Mouse (Mus musculus) NIH3T3 (cell line): ENCODE results near the gene Eef1akmt4.
A peak's percentile ranks its signal among the peaks of the same experiment; 100 is the strongest.

ENCODE experiments used
- DNase-seq: peaks from one replicate; pipeline ENCODE4 v3.0.0-alpha.2; 2012; ENCODE audit warnings: low read depth

The Eef1akmt4 gene

DNA sequence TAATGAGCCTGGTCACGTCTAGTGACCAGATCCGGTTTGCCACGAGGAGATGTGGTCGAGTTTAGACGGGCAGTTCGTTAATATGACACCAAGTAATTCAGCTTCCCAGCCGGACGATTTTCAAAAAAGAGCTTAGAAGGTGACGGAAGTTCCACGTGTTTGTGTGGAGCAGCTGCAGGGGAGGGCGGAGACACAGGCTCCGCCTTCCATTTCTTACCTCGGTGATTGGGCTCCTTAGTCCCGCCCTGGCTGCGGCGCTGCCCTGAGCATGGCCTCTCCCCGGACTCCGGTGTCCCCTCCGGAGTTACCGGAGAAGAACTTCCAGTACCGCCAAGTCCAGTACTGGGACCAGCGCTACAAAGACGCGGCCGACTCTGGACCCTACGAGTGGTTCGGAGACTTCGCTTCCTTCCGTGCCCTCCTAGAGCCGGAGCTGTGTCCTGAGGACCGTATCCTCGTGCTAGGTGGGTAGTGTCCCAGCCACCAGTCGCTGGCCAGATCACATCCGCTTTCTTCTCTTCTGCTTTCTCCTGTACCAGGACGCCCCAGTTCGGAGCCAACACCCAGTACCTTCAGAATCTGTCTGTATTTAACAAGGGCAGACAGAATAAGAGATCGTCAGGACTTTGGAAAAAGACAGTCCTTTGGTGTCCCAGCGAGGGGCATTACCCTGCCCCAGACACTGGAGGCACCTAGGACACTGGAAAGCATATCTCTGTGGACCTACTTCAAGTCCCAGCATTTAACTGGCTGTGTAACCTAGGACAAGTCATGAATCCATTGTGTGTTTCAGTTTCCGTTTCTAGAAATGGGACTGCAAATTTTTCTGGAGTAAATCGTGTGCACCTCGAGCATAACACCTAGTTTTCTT, at the start of gene Eef1akmt4, which contains the start of the genes Gm49333 and Alg3:
Gene Eef1akmt4 (plus strand): TSS at position 237 of the 871 bp plus-strand sequence.
Gene Gm49333 (plus strand): TSS at position 254 of the 871 bp plus-strand sequence.
Gene Alg3 (minus strand): TSS at position 379 of the 871 bp plus-strand sequence.
- DNase-seq = peak; percentile 93

DNA sequence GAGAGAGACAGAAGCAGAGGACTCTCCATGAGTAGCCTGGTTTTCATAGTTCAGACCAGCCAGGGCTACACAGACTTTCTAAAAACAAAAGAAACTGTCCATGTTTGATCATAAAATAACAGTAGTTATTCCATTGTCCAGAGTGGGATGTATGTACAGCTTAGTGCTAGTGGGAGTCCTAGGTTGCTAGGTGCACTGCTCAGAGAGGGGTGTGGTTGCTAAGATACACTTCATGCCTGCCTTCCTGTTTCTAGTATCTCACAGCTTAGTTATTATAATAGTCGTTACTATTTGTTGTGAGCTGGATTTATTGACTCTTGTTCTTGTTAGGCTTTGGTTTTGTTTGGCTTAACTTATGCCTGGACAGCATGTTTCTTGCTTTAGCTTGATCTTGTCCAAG, 46.3 kb upstream of the Eef1akmt4 start:
- DNase-seq = no peak

DNA sequence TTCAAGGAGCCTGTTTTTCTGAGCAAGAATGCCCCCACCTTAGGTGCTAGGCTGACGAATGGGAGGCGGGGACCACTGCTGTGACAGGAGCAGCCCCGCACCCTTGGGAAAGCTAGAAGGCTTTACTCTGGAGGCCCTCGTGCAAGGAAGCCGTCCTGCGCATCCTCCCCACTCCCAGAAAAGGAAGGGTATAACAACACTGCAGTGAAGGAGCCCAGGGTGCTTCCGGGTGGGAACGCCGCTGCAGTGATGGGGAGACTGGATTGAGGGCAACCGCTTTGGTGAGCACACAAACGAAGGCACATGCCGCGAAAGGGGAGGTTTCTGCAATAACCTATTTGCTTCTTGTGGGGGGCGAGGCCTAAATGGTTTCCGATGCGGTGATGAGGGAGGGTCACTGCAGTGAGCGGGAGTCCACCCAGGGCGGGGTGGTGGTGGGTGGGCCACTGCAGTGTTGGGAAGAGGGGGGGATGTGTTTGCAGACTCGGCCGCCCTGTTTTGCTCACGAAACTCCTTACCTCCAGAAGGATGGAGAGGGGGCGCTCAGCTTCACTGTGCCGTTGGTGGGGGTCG, 21.9 kb upstream of the Eef1akmt4 start, which contains the start of gene Vwa5b2:
Gene Vwa5b2 (plus strand): TSS at position 106 of the 573 bp plus-strand sequence.
- DNase-seq = no peak

DNA sequence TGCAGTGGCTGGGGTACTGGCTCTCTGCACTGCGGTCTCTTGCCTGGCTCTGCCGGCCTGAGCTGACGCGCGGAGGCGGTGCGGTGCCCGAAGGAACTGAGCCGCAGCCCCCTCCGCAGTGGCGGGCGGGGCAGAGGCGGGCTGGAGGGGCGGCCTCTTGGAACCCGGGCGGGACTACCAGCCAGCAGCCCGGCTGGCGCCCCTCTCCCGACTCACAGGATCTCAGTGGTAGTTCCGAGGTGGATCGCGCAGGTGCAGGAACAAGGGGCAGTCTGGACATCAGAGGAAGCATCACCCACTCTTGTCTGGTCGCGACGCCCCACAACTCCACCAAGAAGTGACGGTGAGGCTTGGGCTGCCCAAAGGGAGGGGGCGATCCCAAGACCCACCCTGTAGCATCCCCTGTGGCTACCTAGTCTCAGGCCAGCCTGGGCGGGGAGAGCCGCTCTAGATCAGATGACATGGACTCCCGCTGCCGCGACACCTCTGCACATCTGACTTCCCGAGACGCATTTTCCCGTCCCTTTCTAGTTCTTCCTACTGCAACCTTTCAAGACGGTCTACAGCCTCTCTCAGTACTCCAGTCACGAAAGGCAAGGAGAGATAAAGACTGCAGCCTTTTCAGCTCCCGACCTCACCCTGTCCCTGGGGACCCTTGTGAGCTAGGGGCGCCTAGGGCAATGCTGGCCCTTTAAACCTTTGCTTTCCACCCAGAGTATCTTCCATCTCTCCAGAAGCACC, 21.3 kb upstream of the Eef1akmt4 start:
- no peak for DNase-seq

DNA sequence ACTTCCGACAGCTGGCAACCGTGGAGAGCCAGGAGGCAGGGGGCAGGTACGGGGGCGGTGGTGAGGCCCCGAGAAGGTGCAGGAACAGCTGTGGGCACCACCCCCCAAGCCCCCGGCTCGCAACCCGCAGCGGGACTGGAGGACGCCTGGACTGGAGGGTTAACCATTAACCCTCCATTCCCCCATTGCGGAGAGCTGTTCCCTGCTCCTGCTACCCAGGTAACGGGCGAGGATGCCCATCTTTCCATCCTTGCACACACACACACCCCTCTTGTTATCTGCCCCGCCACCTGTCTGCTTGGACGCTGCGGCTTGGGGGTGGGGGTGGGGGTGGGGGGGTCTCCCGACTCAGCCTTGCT, 20.7 kb upstream of the Eef1akmt4 start:
- DNase-seq = no peak

DNA sequence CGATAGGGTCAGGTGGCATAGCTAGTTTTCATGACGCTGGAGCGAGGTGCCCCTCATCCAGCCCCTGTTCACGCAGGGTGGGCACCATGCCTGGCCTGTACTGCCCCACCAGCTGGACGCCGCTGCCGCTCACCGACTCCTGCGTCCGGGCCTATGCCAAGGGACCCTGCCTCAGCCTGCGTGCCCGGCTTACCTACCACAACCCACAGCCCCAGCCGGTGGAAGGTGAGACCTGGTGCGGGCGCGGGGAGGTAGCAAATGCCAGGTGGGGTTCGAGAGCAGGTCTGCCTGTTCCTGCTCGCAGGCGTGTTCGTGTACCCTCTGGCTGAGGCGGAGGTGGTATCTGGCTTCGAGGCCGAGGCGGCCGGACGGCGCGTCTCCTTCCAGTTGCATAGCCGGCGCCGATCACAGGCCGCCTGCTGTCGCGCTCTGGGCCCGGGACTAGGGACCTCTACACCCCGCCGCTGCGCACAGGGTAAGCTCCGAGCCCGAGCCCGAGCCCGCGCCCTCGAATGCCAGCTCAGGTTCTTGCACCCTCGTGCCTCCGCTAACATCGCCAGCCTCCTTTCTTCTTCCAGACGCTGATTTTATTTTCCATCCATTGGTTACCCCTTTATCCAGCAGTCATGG, 20.2 kb upstream of the Eef1akmt4 start:
- DNase-seq = no peak

DNA sequence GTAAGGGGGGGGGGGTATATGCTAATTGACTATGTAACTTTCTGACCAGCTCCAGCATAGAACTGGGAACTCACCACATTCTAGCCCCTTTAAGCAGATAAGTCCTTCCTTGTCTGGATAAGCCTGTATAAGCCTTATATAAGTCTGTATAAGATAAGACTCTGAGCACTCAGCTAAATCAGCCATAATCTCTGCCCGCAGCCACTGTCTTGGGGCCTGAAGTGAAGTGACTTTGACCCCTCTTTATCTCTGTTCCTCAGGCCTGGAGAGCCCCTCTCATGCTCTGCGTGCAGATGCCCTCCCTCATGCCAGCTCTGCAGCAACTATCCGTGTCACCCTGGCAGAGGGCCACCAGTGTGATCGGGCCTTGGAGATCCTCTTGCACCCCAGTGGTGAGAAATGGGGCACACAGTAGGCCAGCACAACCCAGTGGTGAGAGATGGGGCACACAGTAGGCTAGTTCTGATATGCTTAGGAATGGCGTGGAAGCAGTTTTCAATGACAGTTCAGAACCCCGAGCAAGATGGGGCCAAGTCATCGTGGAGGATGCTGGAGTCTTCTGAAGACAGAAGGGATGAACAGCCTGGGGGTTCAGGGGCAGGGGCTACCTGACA, 16.2 kb upstream of the Eef1akmt4 start:
- no peak for DNase-seq

DNA sequence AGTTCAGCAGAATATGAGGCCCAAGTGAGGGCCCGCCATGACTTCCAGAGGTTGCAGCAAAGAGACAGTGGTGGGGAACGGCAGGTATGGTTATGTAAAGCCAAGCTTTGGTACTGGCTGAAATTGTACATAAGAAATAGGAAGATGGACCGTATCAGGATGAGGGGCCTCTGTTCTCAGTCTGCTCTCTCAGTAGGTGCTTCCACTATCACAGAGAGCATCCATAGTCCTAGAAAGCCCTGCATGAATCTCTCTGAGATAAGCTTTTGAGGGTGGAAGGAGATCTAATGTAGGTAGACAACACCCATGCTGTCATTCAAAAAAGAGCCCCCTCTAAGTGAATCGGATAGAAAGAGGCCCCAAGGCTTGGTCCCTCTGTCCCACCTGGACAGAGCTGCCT, 15.7 kb upstream of the Eef1akmt4 start:
- DNase-seq = no peak

DNA sequence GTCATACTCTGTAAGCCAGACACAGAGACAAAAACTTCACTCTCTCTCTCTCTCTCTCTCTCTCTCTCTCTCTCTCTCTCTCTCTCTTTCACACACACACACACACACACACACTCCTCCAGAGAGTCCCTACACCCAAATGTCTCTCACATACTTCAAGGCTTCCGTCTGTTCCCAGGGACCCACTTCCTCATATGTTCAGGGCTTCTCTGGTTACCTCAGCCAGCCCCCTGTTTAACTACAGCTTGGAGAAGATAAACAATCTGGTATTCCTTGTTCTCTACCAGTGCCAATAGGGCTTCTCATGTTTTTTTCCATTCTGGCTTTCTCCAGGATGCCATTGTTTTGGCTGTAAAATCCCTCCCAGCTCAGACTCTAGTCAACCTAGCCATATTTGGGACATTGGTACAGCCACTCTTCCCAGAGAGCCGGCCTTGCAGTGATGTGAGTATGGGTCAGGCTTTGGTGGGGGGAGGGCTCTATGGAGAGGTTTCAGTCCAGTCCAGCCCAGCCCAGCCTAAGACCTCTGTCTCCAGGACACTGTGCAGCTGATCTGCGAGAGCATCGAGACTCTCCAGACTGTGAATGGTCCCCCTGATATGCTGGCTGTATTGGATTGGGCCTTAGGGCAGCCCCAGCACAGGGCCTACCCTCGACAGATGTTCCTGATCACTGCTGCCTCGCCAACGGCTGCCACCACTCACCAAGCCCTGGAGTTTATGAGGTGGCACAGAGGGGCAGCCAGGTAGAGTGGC, 14.5 kb upstream of the Eef1akmt4 start:
- DNase-seq = no peak

DNA sequence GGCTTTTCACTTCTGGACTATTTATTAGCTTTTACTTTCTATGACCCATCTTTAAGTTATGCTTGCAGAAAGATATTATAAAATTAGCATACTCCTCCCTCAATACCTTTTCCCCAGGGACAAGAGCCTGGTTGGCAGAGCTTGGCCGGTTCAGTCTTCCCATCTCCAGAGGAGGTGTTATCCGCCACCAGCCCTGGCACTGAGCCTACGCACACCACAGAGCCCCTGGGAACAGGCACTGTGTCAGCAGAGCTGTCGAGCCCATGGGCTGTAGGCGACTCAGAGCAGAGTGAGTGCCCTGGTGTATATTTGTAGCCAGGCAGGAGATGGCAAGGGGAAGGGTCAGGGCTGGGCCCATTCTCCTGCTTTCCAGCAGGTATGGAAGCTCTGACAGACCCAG, 10.9 kb upstream of the Eef1akmt4 start:
- DNase-seq = peak; percentile 24

DNA sequence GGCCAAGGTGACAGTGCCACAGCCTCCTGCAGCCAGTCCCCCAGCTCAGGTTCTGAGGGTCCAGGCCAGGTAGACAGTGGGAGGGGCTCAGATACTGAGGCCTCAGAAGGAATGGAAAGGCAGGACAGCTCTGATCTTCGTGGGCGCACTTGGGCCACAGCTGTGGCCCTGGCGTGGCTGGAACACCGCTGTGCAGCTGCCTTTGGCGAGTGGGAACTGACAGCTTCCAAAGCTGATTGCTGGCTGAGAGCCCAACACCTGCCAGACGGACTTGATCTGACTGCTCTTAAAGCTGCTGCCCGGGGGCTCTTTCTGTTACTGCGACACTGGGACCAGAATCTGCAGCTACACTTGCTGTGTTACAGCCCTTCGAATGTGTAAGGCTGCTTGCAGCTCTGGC, 6.7 kb upstream of the Eef1akmt4 start:
- DNase-seq = no peak

DNA sequence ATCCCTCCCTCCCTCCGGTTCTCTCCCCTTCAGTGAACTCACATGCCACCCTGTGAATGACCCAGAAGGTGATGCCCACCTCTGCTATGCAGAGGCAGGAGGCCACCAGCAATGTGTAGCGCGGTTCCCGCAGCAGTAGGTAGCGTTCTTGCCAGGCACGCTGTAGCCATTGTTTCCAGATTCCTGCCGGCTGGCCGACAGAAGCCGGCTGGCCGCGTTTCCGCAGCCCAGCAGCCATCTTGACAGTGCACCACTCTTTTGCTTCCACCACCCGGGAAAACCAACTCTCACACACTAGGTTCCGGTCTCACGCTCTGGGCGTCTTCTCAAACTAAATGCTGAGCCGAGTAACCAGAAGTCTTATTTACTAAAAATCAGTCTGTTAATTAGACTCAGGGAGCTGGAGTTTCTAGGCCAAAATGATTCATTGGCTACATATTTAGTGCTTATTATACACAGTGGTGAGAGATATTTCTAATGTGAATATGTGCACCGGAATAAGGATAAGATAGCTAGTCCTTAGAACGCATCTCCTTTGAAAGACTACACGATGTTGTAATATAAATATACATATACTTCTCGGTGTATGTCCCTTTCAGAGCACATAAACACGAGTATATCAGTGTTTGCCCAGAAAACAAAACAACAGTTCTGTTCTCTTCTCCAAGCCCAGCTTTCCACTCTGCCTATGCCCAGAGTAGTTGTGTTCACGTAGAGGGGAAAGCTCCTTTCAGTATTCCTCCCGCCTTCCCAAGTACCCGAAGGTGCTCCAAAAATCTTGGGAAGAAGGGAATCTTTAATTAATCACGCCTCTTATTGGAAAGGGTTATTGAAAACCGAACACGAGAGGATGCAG, 664 bp upstream of the Eef1akmt4 start:
- DNase-seq = peak; percentile 92

DNA sequence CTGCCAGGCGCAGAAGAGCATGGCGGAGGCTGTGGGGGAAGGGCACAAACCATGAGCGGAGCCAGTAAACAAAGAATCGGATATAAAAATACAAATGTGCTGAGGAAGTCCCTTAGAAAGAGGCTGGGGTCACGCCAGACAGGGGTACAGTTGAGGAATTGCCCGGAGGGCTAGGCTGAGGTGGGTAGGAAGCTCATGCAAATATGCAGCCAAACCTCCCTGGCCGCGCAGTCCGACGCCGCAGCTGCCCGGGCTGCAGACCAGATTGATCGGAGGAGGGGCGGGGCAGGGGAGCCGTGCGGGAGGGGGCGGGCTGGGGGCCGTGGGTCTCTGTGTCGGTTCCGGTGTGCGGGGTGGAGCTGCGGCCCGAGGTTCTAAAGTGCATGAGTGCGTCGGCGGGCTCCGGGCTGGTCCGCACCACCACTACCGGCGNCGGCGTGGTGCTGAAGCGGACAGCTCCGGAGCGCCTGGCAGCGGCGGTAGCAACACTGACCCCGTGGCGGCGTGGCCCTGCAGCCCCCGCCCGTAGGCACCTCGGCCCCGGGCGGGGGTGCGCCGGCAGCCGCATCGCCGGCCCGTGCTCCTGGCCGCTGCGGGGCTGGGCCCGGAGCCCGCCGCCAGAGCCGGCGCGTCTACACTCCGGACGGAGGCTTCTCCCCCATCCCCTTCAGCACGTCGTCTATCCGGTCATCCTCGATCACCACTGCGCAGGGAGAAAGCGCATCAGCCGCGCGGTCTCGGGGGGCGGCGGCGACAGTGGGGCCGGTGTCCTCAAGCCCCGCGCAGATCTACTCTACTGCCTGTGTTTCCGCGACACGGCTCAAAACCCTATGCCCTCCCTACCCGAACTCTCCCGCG, 8.4 kb downstream of the Eef1akmt4 start:
- peak; percentile 59 for DNase-seq

DNA sequence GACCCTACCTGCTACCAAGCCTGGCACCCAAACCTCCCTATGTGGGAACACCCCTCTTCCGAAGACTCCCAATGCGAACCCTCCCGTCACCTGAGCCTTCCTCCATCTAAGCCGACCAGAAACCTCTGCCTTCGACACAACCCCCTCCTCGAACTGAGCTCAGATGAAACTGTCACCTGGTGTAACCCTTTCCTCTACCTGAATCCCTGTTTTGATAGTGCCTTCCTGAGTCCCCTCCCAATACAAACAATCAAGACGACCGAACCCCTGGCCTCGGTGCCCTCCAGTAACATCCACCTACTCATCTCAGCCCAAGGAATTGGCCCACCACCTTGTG, 9.0 kb downstream of the Eef1akmt4 start:
- no peak for DNase-seq

DNA sequence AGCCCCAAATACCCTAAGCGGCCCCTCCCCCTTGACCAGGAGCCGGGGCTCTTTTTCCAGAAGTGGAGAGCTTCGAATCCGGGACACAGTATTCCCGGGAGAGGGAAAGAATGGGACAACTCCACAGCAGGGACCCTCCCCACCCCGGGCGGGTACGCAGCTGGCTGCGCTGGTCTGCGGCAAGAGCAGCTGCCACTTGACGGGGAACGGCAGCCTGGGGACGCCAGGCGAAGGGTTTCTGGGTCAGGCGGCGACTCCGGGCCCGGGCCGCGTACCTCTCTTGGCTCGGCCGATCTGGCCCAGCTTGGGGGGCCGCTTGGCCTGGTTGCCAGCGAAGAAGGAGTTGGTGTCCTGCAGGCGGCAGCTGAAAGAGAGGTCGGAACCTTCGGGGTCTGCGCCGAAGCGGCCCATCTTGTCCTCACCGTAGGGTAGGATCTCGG, 9.4 kb downstream of the Eef1akmt4 start:
- DNase-seq = no peak

DNA sequence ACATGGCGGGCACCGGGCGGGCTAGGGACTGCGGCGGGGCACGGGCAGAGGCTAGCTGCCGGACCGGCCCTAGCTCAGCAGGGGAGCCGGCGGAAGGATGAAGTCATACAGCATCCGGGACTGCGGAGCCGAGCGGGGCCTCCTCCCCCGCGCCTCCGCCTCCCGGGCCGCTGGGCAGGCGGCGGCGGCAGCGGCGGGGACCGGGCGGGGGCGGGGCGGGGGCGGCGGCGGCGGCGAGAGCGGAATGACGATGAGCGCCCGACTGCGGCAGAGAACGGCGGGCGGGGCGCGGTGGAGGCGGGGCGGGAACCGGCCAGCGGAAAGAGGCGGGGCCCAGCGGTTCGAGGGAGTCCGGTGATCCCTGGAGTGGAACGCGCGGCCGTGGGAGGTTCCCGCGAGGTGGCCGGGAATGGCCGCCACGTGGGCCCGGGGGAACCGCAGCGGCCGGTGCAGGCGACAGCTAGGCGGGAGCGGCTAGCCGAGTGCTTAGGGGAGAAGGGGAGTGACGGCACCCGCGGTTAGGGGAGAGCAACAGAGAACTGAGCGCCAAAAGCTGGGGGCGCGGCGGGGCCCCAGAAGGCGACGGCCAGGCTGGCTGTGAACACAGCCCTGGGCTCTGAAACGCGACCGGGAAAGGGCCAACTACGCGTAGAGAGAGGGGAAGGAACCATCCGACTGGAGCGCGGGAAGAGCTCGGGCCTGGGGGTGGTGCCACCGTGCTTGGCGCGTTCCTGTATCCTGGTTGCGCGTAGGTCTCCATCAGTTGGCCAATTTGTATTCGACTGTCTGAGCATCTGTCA, 10.0 kb downstream of the Eef1akmt4 start, which contains the start of gene Camk2n2:
Gene Camk2n2 (minus strand): TSS at position 97 of the 800 bp plus-strand sequence.
- DNase-seq = peak; percentile 74

DNA sequence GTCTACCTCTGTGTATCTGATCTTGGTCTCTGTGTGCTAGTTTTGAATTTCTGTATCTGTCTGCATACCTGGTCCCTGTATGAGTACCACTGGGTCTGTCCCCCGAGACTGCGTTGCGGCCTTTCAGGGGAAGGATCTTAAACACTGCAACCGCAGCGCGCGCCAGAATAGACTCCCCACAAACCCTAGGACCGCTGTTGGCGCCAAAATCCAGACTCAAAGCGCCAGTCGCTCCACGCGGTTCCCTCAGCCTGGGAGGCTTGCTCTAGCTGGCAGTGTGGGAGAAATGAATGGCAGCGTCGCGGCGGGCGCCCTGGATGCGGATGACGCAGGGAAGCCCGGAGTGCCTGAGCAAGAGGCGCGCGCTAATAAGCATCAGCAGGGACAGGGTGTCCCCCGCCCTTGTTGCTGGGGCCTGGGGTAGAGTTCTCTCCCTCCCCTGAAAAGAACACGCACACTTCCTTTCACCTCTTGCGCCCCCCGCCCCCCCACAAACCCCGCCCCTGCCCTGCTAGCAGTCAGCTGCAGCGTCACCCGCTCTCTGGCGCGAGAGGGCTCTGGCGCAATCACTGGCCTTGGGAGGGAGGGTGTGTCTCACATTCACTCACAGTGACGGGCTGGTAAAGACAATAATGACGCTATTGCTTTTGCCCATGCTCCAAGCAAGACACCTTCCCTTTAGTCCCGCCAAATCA, 10.7 kb downstream of the Eef1akmt4 start:
- DNase-seq = peak; percentile 91

DNA sequence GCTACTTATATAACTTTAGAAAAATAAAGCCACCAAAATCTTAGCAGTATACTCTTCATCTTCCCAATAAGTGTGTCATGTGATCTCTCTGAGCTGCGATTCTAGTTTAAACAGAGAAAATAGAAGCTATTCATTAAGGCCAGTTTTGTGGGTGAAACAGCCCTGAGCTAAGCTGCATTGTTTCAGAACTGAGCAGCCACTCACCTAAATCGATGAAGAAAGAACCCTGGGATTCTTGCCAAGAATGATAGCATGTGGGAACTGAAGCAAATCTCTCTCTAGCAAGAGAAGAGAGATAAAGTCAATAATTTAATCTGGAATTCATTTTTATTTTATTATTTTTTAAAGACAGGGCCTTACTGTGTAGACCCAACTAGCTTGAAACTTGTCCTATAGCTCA, 11.8 kb downstream of the Eef1akmt4 start:
- peak; percentile 37 for DNase-seq
